Mouse (Mus musculus) lung, embryonic 15.5 days (tissue): ENCODE measurements around the gene Sim2. TPM values are rescaled to one million over a fixed set of nuclear protein-coding genes. Genes with fewer than 3 reads are reported as not detected.

Source experiments
- microRNA-seq: library from miRNA; unstranded; fragments of <30 nt; microRNA quantifications from one replicate; pipeline ENCODE4, GENCODE M21; 2016
- polyA plus RNA-seq: library from polyadenylated mRNA; unstranded; fragments of >200 nt; fragmentation: Nextera tagmentation; extraction: Ambion mirVana; gene quantifications from 2 replicates; pipeline ENCODE4 v1.2.1, GENCODE M21; 2015

Gene Sim2
- polyA plus RNA-seq, 1 experiment from 2014 or later = 0.12 TPM

Small RNA genes within 50 kb of the gene (microRNA-seq; reads per million reads assigned to microRNA genes)
- not detected for gene Gm23062

Other genes starting within 250 kb of the Sim2 start
- 80.1 and 81.8 TPM in 2 replicates for gene Chaf1b, start 201.0 kb upstream of the Sim2 start, polyA plus RNA-seq
- not detected in 2 replicates for gene Cldn14, start 76.1 kb upstream of the Sim2 start, polyA plus RNA-seq
- gene Hlcs, start 228.6 kb downstream of the Sim2 start, polyA plus RNA-seq = 6.9 and 9.1 TPM in 2 replicates
- gene Ripply3, start 243.5 kb downstream of the Sim2 start, polyA plus RNA-seq = 24.4 and 26.5 TPM in 2 replicates